15 mouse cellular contexts compared by ENCODE assay signal in the genomic region with DNA sequence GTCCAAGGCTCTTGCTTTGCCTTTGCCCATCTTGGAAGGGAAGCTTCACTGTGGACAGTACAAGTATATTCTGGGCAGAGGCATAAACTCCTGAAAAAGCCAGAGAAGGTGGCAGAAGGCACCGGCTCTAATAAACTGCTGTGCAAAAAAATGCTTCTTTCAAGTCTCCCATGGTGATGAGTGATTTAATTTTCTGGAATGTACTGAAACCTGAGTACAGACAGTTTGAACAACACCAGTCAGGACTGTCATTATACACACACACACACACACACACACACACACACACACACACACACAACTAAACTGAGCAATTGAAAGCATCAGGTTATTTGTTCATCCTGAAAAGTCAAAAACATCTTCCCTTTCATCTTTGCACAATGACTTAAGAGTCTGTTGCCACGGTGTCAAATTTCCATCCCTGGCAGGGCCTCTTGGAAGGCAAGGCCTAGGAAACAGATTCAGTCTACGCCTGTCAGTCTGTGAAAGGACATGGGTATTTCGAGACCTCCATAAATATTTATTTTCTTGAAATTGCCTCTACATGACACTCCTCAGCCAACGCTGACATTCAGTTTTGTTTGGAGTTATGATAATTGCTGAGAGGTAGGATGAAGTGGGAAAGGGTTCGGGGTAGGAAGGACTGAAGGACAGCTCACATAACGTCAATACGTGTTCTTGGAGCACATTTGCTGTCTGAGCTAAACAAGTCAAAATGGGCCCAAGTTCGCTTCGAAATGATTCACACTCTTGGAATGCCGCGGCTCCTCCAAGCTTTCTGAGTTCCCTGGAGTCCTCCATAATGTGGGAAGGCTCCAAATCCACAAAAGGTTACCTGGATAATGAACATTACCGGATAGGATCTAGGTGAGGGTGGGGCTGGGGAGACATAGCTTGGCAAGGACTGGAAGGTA.
DNase-seq lines count a peak whose midpoint lies in the region; ATAC-seq lines count a peak whose summit lies in the region.
"Had no signal": no experiment of that assay in that cellular context is flagged by ENCODE, and none has a peak within 500 bp of the region (broad histone marks: within the 10 kb centered on the region; RNA-seq: fewer than 3 reads in every experiment).

No protein-coding gene starts in this region.

- intact Hi-C loops in heart, postnatal 36 days (cut with DNase I) = no loop called here

- H3K9me3 ChIP-seq in heart, embryonic 15.5 days (replicated peaks) = no peaks in the 10 kb centered on the region
- H3K9me3 ChIP-seq in embryonic facial prominence, embryonic 13.5 days = no peaks in the 10 kb centered on the region
- no peaks in the 10 kb centered on the region for H3K9me3 ChIP-seq in liver, embryonic 11.5 days (ENCODE audit: control insufficient read depth, low read length)
- H3K9me3 ChIP-seq: forebrain, embryonic 15.5 days; liver, embryonic 13.5 days had no signal

- no peaks in the 10 kb centered on the region for H3K27me3 ChIP-seq in heart, embryonic 15.5 days
- no peaks in the 10 kb centered on the region for H3K27me3 ChIP-seq in embryonic facial prominence, embryonic 13.5 days
- no peaks in the 10 kb centered on the region for H3K27me3 ChIP-seq in liver, embryonic 11.5 days (replicated peaks; ENCODE audit: control insufficient read depth, insufficient read depth, low read length)
- H3K27me3 ChIP-seq: forebrain, embryonic 15.5 days; liver, embryonic 13.5 days had no signal

- no peak overlapping the region for H3K9ac ChIP-seq in heart, embryonic 15.5 days
- no peak overlapping the region for H3K9ac ChIP-seq in embryonic facial prominence, embryonic 13.5 days
- H3K9ac ChIP-seq in liver, embryonic 11.5 days (ENCODE audit: low read depth, low read length) = no peak overlapping the region
- H3K9ac ChIP-seq: forebrain, embryonic 15.5 days; liver, embryonic 13.5 days had no signal

- peaks cover 17% of the 10 kb centered on the region for H3K4me1 ChIP-seq in heart, embryonic 15.5 days (replicated peaks)
- peaks cover 23% of the 10 kb centered on the region for H3K4me1 ChIP-seq in embryonic facial prominence, embryonic 13.5 days
- H3K4me1 ChIP-seq in liver, embryonic 11.5 days (replicated peaks; ENCODE audit: control insufficient read depth, insufficient read depth, low read length) = no peaks in the 10 kb centered on the region
- H3K4me1 ChIP-seq: liver, embryonic 13.5 days had no signal

- H3K36me3 ChIP-seq in heart, embryonic 15.5 days = no peaks in the 10 kb centered on the region
- no peaks in the 10 kb centered on the region for H3K36me3 ChIP-seq in embryonic facial prominence, embryonic 13.5 days
- H3K36me3 ChIP-seq in liver, embryonic 11.5 days (ENCODE audit: control insufficient read depth, insufficient read depth, low read length) = no peaks in the 10 kb centered on the region
- H3K36me3 ChIP-seq: forebrain, embryonic 15.5 days; G1E; liver, embryonic 13.5 days had no signal

- 74% methylated on average over 13 of the region's 13 CpGs for WGBS in heart, embryonic 15.5 days
- 56% methylated on average over 13 of the region's 13 CpGs for WGBS in embryonic facial prominence, embryonic 13.5 days
- WGBS in liver, embryonic 11.5 days = 85% methylated on average over 13 of the region's 13 CpGs

- no peak overlapping the region for H3K4me2 ChIP-seq in heart, embryonic 15.5 days
- no peak overlapping the region for H3K4me2 ChIP-seq in embryonic facial prominence, embryonic 13.5 days
- no peak overlapping the region for H3K4me2 ChIP-seq in liver, embryonic 11.5 days
- H3K4me2 ChIP-seq: forebrain, embryonic 15.5 days; liver, embryonic 13.5 days had no signal

- ATAC-seq in heart, embryonic 15.5 days (replicated peaks; ENCODE audit: insufficient number of reproducible peaks, insufficient read depth, low FRiP score, low read depth) = no peak
- ATAC-seq in embryonic facial prominence, embryonic 13.5 days (ENCODE audit: insufficient number of reproducible peaks, insufficient read depth, low FRiP score, low TSS enrichment, low read depth) = 0 out of 2 replicates have a peak, but pooled peaks have one; percentile 23
- ATAC-seq in liver, embryonic 11.5 days (replicated peaks; ENCODE audit: low FRiP score) = no peak
- ATAC-seq: activated CD4-positive, CD25-positive, alpha-beta regulatory T cell, adult 4 months; forebrain, embryonic 15.5 days; intestine, postnatal 0 days had no signal

- H3K4me3 ChIP-seq in heart, embryonic 15.5 days = no peak overlapping the region
- H3K4me3 ChIP-seq in embryonic facial prominence, embryonic 13.5 days = no peak overlapping the region
- H3K4me3 ChIP-seq in liver, embryonic 11.5 days (ENCODE audit: low read depth, low read length) = no peak overlapping the region
- H3K4me3 ChIP-seq: forebrain, embryonic 15.5 days; liver, embryonic 13.5 days had no signal

- DNase-seq in cerebellum, adult 9-10 months = peak; percentile 43
- DNase-seq in cerebellum, postnatal 36 days = no peak
- no peak for DNase-seq in heart, postnatal 36 days
- DNase-seq in 3T3-L1 (ENCODE audit: low read depth, low spot score) = peak; percentile 65
- no peak for DNase-seq in kidney, postnatal 25 days
- DNase-seq in liver, embryonic 11.5 days (ENCODE audit: low spot score) = no peak
- DNase-seq: kidney, postnatal 36 days; liver, embryonic 13.5 days; thymus, adult 18-20 months had no signal

- H3K27ac ChIP-seq in heart, embryonic 15.5 days = 0 out of 2 replicates have a peak overlapping the region, but pooled peaks have one; percentile 14
- no peak overlapping the region for H3K27ac ChIP-seq in embryonic facial prominence, embryonic 13.5 days
- H3K27ac ChIP-seq in liver, embryonic 11.5 days (ENCODE audit: low read depth, low read length) = no peak overlapping the region
- H3K27ac ChIP-seq: forebrain, embryonic 15.5 days; liver, embryonic 13.5 days had no signal

Comparison
In these comparisons a context has a peak if more than half of its experiments do, and no peak if none do; other contexts are left out.
1. DNase-seq: peak in cerebellum, adult 9-10 months (single experiment) and 3T3-L1 (single experiment); none in cerebellum, postnatal 36 days (0 of 2), heart, postnatal 36 days (0 of 2), kidney, postnatal 25 days (0 of 2) and liver, embryonic 11.5 days (single experiment).